Mouse (Mus musculus): ENCODE results near the gene Wdr4. TPM values are rescaled to one million over a fixed set of nuclear protein-coding genes. Genes with fewer than 3 reads are reported as not detected.
"Not testable (repeated sequence)": the region's sequence is repeated elsewhere in the genome, so short reads cannot be mapped to it uniquely, and the experiment has no call there.

The Wdr4 gene
- total RNA-seq, 2 experiments from 2014 or later: 20.5 to 24.0 TPM

- peak; percentile 34 to 56 for DNase-seq
Measured at GRCm38 (mm10) chr17:31535871-31536629, 16.3 kb upstream of the Wdr4 start.

GRCm38 (mm10) chr17:31535358-31535757, 15.6 kb upstream of the Wdr4 start:
- DNase-seq: no peak

DNA sequence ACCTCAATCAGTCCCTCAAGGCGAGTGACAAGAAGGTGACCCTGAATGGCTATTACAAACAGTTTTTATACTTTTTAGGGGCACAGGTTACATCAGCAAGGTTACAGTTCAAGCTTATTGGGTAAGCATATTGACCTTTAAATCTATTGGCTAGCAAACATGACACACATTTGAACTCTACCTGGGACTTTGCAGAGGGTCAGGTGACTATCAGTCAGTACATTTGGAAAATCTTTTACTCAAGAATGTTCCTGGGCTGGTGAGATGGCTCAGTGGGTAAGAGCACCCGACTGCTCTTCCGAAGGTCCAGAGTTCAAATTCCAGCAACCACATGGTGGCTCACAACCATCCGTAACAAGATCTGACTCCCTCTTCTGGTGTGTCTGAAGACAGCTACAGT, 12.6 kb upstream of the Wdr4 start:
- not testable (repeated sequence) for DNase-seq

GRCm38 (mm10) chr17:31531441-31532158, 11.8 kb upstream of the Wdr4 start:
- no peak for DNase-seq

GRCm38 (mm10) chr17:31529314-31529713, 9.5 kb upstream of the Wdr4 start:
- DNase-seq: peak; percentile 23 to 41

- DNase-seq: no peak
Measured at GRCm38 (mm10) chr17:31525816-31526215, 6.0 kb upstream of the Wdr4 start.

DNA sequence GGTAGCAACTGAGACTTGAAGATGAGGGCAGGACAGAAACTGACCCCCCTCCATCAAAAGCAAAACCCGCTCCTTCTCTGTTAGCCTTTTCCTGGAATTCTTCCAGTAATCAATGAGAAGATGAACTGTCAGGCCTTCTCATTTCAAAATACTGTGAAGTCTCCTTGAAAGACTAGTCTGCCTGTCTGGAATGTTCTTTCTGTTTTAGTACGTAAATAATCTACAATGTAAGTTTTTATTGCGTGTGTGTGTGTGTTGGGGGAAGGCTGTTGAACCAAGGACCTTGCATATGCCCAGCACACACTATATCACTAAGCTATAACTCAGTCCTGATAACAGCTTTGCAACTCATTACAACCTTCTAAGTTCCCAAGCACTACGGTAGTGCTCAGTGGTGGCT, 5.3 kb upstream of the Wdr4 start:
- no peak for DNase-seq

DNA sequence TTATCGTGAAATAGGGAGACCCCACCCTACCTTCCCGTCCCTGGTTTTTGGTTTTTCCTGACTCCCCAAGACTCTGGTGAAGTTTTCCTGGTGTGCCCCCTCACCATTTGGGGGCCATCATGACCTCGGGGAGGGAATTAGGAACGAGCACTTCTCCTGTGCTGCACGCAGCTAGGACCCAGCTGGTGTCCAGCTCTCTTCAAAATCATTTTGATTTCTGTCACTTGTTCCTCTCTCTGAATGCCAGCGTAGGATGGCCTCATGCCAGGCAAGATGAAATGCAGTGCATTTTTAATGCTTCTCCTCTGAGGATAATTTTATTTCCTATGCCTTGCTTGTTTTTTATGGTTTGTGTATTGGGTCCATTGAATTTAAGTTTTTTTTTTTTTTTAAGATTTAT, 2.2 kb upstream of the Wdr4 start:
- DNase-seq: no peak

DNA sequence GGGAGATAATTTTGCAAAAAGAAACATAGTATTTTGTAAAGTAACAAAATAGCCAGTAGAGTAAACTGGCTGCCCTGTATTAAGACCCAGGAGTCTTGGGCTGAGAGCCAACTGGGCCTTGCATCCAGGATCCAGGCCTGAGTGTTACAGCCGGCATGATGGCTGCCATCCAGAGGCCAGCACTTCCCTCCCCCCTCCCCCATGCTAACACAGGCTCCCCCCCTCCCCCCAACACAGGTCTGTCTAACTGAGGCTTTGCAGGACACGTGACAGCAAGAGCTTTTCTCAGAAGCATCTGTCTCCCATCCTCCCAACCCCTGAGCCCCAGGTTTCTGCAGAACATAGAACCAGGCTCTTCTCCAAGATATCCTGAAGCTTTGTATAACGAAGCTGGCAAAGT, 1.1 kb upstream of the Wdr4 start:
- peak; percentile 54 to 71 for DNase-seq

DNA sequence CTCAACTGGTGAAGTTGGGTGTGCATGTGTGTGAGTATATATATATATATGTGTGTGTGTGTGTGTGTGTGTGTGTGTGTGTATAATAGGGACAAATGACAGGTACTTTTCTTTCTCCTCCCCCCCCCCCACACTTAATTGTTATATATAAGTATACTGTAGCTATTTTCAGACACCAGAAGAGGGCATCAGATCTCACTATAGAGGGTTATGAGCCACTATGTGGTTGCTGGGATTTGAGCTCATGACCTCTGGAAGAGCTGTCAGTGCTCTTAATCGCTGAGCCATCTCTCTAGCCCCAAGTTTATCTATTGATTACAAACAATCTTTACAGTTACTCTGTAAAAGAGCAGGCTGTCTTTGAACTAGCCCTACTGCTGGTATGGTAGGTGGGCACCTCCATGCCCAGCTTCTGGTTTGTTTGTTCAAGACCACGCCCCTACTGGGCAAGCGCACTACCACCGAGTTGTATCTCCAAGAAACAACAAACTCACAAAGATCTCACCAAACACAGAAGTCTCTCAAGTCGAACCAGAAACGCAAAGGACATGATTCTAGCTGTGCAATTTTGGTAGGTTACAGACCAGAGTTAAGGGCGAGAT, 335 bp downstream of the Wdr4 start:
- no peak for DNase-seq

- no peak for DNase-seq
Measured at GRCm38 (mm10) chr17:31514696-31515095, 5.1 kb downstream of the Wdr4 start.

DNA sequence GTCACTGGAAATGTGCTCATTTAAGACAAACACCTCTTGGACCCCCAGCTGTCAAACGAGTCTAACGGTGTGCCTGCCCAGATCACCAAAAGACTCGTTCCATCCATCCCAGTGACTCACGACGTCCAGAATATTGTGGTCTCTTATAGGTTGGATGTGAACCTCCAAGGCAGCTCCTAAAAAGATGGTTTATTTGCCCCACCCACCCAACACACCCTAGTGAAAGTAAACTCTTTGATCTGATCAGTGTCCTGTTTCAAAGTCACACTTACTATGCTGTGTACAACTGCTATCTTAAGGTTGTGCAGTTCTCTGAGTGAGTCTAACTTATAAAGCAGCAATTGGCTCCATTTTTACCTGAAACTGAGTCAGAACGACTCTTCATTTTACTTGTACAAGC, 7.2 kb downstream of the Wdr4 start:
- DNase-seq: no peak

DNA sequence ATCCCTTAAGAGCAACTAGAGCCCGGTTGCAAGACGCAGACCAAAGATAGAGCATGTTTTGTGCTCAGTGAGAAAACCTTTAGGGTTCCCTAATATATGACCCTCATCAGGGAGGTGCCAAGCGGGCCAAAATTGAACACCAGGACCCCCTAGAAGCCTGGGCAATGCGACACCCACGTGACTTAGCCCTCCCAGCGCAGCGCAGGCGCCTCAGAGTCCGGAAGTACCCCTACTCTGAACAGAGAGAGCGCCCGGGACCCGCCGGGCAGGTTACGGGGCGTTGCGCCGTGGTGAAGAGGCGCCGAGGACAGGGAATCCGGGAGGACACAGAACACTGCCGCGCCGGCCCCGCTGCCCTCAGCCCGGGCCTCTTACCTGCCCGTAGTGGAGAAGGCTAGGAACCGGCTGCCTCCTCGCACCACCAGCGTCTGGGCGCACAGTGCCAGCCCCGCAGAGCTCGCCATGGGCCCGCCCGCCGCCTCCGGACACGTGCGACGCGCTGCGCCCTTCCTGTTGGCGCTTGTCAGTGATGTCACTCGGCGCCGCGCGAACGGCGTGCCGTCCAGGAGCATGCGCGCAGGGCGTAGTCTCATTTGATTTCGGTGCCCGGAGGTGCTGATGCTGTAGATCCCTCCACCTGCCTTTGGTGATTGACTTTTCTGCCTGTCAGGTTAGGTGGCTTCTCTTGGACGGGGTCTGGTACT, 7.8 kb downstream of the Wdr4 start:
- DNase-seq: peak; percentile 91 to 92

DNA sequence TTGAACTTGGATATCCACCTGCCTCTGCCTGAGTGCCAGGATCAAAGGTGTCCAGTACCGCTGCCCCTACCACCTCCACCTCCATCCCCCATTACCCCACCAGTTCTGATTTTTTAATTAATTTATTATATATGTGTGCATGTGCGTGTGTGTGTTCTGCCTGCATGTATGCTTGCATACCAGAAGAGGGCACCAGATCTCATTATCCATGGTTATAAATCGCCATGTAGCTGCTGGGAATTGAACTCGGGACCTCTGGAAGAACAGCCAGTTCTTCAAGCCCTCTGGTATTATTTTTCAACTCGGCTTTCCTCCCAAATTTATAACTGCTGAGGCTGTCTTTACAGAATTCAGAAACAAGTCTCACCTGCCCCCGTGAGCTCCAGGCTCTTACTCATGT, 8.8 kb downstream of the Wdr4 start:
- DNase-seq: no peak

GRCm38 (mm10) chr17:31506282-31506681, 13.5 kb downstream of the Wdr4 start:
- DNase-seq: no peak

- no peak for DNase-seq
Measured at GRCm38 (mm10) chr17:31505013-31505412, 14.8 kb downstream of the Wdr4 start.

DNA sequence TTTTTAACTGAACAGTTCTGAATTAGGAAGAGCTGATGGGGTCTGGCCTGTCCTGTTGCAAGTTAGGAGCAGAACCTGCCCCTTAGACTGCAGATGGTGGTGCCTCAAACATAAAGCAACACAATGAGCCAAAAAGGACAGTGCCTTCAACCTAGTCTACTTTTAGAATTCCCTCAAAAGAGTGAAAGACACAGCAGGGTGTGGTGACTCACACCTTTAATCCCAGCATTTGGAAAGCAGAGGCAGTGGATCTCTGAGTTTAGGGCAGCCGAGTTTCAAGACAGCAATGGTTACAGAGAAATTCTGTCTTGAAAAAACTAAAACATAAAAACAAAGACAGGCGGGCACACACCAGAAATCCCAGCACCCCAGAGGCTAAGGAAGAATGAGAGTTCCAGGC, 15.8 kb downstream of the Wdr4 start:
- DNase-seq: no peak

GRCm38 (mm10) chr17:31503337-31503736, 16.4 kb downstream of the Wdr4 start:
- DNase-seq: no peak

- DNase-seq: no peak
Measured at GRCm38 (mm10) chr17:31502261-31502927, 17.4 kb downstream of the Wdr4 start.

GRCm38 (mm10) chr17:31500908-31501307, 18.9 kb downstream of the Wdr4 start:
- DNase-seq: no peak

DNA sequence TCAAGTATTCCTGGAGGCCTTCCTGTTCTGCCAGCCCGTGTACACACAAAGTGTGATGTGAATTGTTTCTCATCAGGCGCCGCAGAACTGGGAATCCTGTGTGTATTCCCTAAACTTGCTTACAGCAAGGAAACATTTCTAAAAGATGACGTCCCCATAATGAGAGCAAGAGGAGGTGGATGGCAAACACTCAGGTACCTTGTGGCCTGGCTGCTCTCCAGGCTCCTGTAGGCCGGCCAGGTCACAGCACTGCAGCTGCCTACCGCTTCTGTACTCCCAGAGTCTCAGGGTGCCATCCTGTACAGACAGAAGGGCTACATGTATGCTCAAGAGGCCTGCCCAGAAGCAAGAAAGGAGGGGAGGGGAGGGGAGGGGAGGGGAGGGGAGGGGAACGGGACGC, 19.4 kb downstream of the Wdr4 start:
- DNase-seq: no peak

- no peak for DNase-seq
Measured at GRCm38 (mm10) chr17:31499725-31500124, 20.1 kb downstream of the Wdr4 start.

All from adrenal gland, postnatal 36 days (tissue).